ENCODE assay signal across 18 mouse cellular contexts in the genomic region with DNA sequence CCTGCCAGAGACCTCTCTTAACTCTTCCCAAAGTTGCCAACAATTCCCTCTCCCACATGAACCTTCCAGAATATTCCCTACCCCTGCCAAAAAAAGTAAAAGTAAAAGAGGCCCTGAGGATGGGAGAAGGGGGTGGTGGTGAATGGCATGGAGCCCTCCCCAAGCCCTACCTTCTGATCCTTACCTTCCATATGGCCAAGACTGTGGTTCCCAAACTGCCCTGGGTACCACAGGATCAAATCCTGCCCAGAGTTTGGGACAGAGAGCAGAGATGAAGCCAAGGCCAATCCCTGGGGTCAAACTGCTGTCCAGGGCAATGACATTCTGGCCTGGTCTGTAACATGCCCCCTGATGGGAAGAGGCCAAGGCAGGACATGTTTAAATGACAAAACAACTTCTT. TPM values are rescaled to one million over a fixed set of nuclear protein-coding genes. Genes with fewer than 3 reads are reported as not detected.
A peak's percentile ranks its signal among the peaks of the same experiment; 100 is the strongest.
DNase-seq lines count a peak whose midpoint lies in the region; ATAC-seq and TF ChIP-seq lines count a peak whose summit lies in the region.
"Had no signal": no experiment of that assay in that cellular context is flagged by ENCODE, and none has a peak within 500 bp of the region (broad histone marks: within the 10 kb centered on the region; RNA-seq: fewer than 3 reads in every experiment).

No protein-coding gene starts in this region.

- ATAC-seq in liver, postnatal 0 days = no peak
- no peak for ATAC-seq in embryonic facial prominence, embryonic 13.5 days (ENCODE audit: insufficient number of reproducible peaks, insufficient read depth, low FRiP score, low TSS enrichment, low read depth)
- ATAC-seq: forebrain, embryonic 13.5 days; forebrain, postnatal 0 days; intestine, embryonic 15.5 days had no signal

- no peak overlapping the region for H3K4me3 ChIP-seq in heart, embryonic 10.5 days
- no peak overlapping the region for H3K4me3 ChIP-seq in liver, adult 2 months (ENCODE audit: insufficient read depth, low read depth, low read length)
- H3K4me3 ChIP-seq in liver, postnatal 0 days (ENCODE audit: low read depth, low read length) = no peak overlapping the region
- no peak overlapping the region for H3K4me3 ChIP-seq in embryonic facial prominence, embryonic 13.5 days
- H3K4me3 ChIP-seq: forebrain, embryonic 13.5 days; hindbrain, embryonic 12.5 days; intestine, embryonic 15.5 days had no signal

- no peak overlapping the region for H3K4me2 ChIP-seq in liver, postnatal 0 days (ENCODE audit: low read depth, low read length)
- H3K4me2 ChIP-seq in embryonic facial prominence, embryonic 13.5 days = no peak overlapping the region
- H3K4me2 ChIP-seq: forebrain, embryonic 13.5 days; hindbrain, embryonic 12.5 days; intestine, embryonic 15.5 days had no signal

- no peaks in the 10 kb centered on the region for H3K27me3 ChIP-seq in heart, embryonic 10.5 days (ENCODE audit: insufficient read depth, poor library complexity, severe bottlenecking)
- H3K27me3 ChIP-seq in liver, adult 2 months (ENCODE audit: control insufficient read depth, insufficient read depth, low read length) = no peaks in the 10 kb centered on the region
- H3K27me3 ChIP-seq in liver, postnatal 0 days (ENCODE audit: insufficient read depth, low read length) = no peaks in the 10 kb centered on the region
- H3K27me3 ChIP-seq in embryonic facial prominence, embryonic 13.5 days = no peaks in the 10 kb centered on the region
- H3K27me3 ChIP-seq: forebrain, embryonic 13.5 days; hindbrain, embryonic 12.5 days; intestine, embryonic 15.5 days had no signal

- no peak for TF ChIP-seq CTCF in liver, adult 2 months (IDR thresholded peaks at IDR 0.05; ENCODE audit: low read depth, low read length)
- TF ChIP-seq CTCF in liver, postnatal 0 days (IDR thresholded peaks at IDR 0.05; ENCODE audit: low read depth) = no peak

- TF ChIP-seq EP300 in liver, postnatal 0 days (IDR thresholded peaks at IDR 0.05; ENCODE audit: low read depth) = no peak

- no peak for DNase-seq in heart, embryonic 10.5 days (ENCODE audit: low spot score)
- DNase-seq in heart, postnatal 25 days (ENCODE audit: low spot score) = no peak
- DNase-seq in liver, adult 2 months (ENCODE audit: extremely low read depth, low read depth, low spot score) = peak; percentile 79
- no peak for DNase-seq in liver, postnatal 0 days
- no peak for DNase-seq in right cerebral cortex, postnatal 25 days
- no peak for DNase-seq in gastrocnemius, adult 18-20 months (ENCODE audit: low spot score)
- DNase-seq: adrenal gland, adult 2 months; adrenal gland, postnatal 25 days; cerebellum, adult 18-20 months; cerebellum, adult 9-11 months; cerebellum, postnatal 36 days; forebrain, postnatal 0 days; gastrocnemius, postnatal 10 days; kidney, adult 18-20 months had no signal

- intact Hi-C loops in heart, postnatal 25 days (cut with DNase I) = no loop called here

- H3K27ac ChIP-seq in heart, embryonic 10.5 days = peak overlapping the region; percentile 23; the same call in 1 of the 2 replicates
- no peak overlapping the region; the same call in 1 of the 2 replicates for H3K27ac ChIP-seq in liver, adult 2 months (replicated peaks; ENCODE audit: insufficient read depth, low read depth, low read length)
- no peak overlapping the region for H3K27ac ChIP-seq in liver, postnatal 0 days (ENCODE audit: low read depth)
- peak overlapping the region; percentile 19; the same call in 1 of the 2 replicates for H3K27ac ChIP-seq in embryonic facial prominence, embryonic 13.5 days
- H3K27ac ChIP-seq: forebrain, embryonic 13.5 days; hindbrain, embryonic 12.5 days; intestine, embryonic 15.5 days had no signal

- no peaks in the 10 kb centered on the region; the same call in 1 of the 2 replicates for H3K79me2 ChIP-seq in liver, adult 2 months (ENCODE audit: control insufficient read depth, insufficient read depth, low read length)

- H3K9ac ChIP-seq in liver, adult 2 months (ENCODE audit: low read depth, low read length) = no peak overlapping the region
- no peak overlapping the region for H3K9ac ChIP-seq in liver, postnatal 0 days (replicated peaks)
- H3K9ac ChIP-seq in embryonic facial prominence, embryonic 13.5 days = no peak overlapping the region
- H3K9ac ChIP-seq: forebrain, embryonic 13.5 days; forebrain, postnatal 0 days; hindbrain, embryonic 12.5 days; intestine, embryonic 15.5 days had no signal

- H3K9me3 ChIP-seq in heart, embryonic 10.5 days = no peaks in the 10 kb centered on the region; the same call in 1 of the 2 replicates
- H3K9me3 ChIP-seq in liver, postnatal 0 days (ENCODE audit: low read length) = no peaks in the 10 kb centered on the region
- H3K9me3 ChIP-seq in embryonic facial prominence, embryonic 13.5 days = no peaks in the 10 kb centered on the region
- H3K9me3 ChIP-seq: hindbrain, embryonic 12.5 days; intestine, embryonic 15.5 days had no signal

- peaks cover 79% of the 10 kb centered on the region for H3K4me1 ChIP-seq in heart, embryonic 10.5 days
- H3K4me1 ChIP-seq in liver, adult 2 months (ENCODE audit: control insufficient read depth, insufficient read depth, low read length) = peaks cover 36% of the 10 kb centered on the region
- H3K4me1 ChIP-seq in liver, postnatal 0 days (ENCODE audit: insufficient read depth) = peaks cover 23% of the 10 kb centered on the region
- H3K4me1 ChIP-seq in embryonic facial prominence, embryonic 13.5 days = peaks cover 49% of the 10 kb centered on the region
- H3K4me1 ChIP-seq: forebrain, embryonic 13.5 days had no signal

- TF ChIP-seq POLR2A in liver, adult 2 months (IDR thresholded peaks at IDR 0.05; ENCODE audit: extremely low read depth, insufficient read depth, low read length) = no peak

- H3K36me3 ChIP-seq in heart, embryonic 10.5 days = peaks cover 24% of the 10 kb centered on the region
- H3K36me3 ChIP-seq in liver, adult 2 months (ENCODE audit: control insufficient read depth, insufficient read depth, low read length) = no peaks in the 10 kb centered on the region
- no peaks in the 10 kb centered on the region for H3K36me3 ChIP-seq in liver, postnatal 0 days (replicated peaks; ENCODE audit: insufficient read depth, low read length)
- peaks cover 18% of the 10 kb centered on the region; the same call in 1 of the 2 replicates for H3K36me3 ChIP-seq in embryonic facial prominence, embryonic 13.5 days
- H3K36me3 ChIP-seq: hindbrain, embryonic 12.5 days; intestine, embryonic 15.5 days had no signal

RNA-seq across cellular contexts. Expression of gene Sh3pxd2a, which starts 55.1 kb away (rescaled TPM):
- polyA plus RNA-seq in heart, embryonic 10.5 days (2016; fragmentation: Nextera tagmentation; extraction: Ambion mirVana) = 3.4 and 3.9 TPM in 2 replicates
- total RNA-seq in heart, postnatal 25 days (2021) = 10 to 100 TPM; 63.5 to 63.6 TPM
- total RNA-seq in liver, adult 2 months (2014; rRNA removed) = 4.2 and 7.0 TPM in 2 replicates
- 10.0 and 13.9 TPM in 2 replicates for polyA plus RNA-seq in liver, adult 2 months (2012; rRNA removed)
- 0.82 and 0.95 TPM in 2 replicates for polyA plus RNA-seq in liver, postnatal 0 days (2015; fragmentation: Nextera tagmentation; extraction: Ambion mirVana)
- polyA plus RNA-seq in embryonic facial prominence, embryonic 13.5 days (2015; fragmentation: Nextera tagmentation; extraction: Ambion mirVana) = 9.4 and 10.0 TPM in 2 replicates
- 10 to 100 TPM; 32.8 to 42.6 TPM for total RNA-seq in gastrocnemius, adult 18-20 months (2021)

Comparison
In these comparisons a context has a peak if more than half of its experiments do, and no peak if none do; other contexts are left out.
1. H3K27ac ChIP-seq: peak in heart, embryonic 10.5 days (single experiment) and embryonic facial prominence, embryonic 13.5 days (single experiment); none in liver, adult 2 months (single experiment) and liver, postnatal 0 days (single experiment).